Mouse (Mus musculus): ENCODE measurements around the gene Pacs1. TPM values are rescaled to one million over a fixed set of nuclear protein-coding genes. Genes with fewer than 3 reads are reported as not detected.

The Pacs1 gene
- polyA plus RNA-seq, 1 experiment from 2014 or later = 30.5 TPM

- no peak overlapping the region for H3K27ac ChIP-seq (ENCODE audit: low read depth, low read length)
- no peaks in the 10 kb centered on the region for H3K9me3 ChIP-seq (ENCODE audit: control insufficient read depth, low read length)
- 75% methylated on average over 3 of the region's 3 CpGs for WGBS
- H3K4me1 ChIP-seq (ENCODE audit: control insufficient read depth, insufficient read depth, low read length) = peaks cover 9% of the 10 kb centered on the region
- H3K4me2 ChIP-seq (ENCODE audit: low read depth) = no peak overlapping the region; the same call in 1 of the 2 replicates
- no peak overlapping the region for H3K4me3 ChIP-seq (ENCODE audit: low read depth, low read length)
- no peak overlapping the region for H3K9ac ChIP-seq (ENCODE audit: low read length)
- H3K36me3 ChIP-seq (ENCODE audit: control insufficient read depth, insufficient read depth, low read length) = no peaks in the 10 kb centered on the region
- H3K27me3 ChIP-seq (ENCODE audit: control insufficient read depth, insufficient read depth, low read length) = peaks cover 65% of the 10 kb centered on the region
- ATAC-seq (ENCODE audit: insufficient read depth, low FRiP score, low TSS enrichment) (no peak), DNase-seq (ENCODE audit: low spot score) (no peak)
These were observed 188.7 kb downstream of the Pacs1 start for GRCm38 (mm10) chr19:5083961-5084833.

Small RNA genes lying within 50 kb of the gene (microRNA-seq; reads per million reads assigned to microRNA genes)
- gene Gm27468 = not detected

Other genes with a start within 250 kb of the Pacs1 start
- gene Slc29a2, start 249.3 kb downstream of the Pacs1 start, polyA plus RNA-seq (2014; fragmentation: Nextera tagmentation; extraction: Ambion mirVana) = 3.9 and 6.2 TPM in 2 replicates
- gene B4gat1, start 234.3 kb downstream of the Pacs1 start, polyA plus RNA-seq (2014; fragmentation: Nextera tagmentation; extraction: Ambion mirVana) = 37.9 and 39.8 TPM in 2 replicates
- gene AC124502.3, start 234.2 kb downstream of the Pacs1 start, polyA plus RNA-seq (2014; fragmentation: Nextera tagmentation; extraction: Ambion mirVana) = 1.2 and 2.8 TPM in 2 replicates
- 65.5 and 78.9 TPM in 2 replicates for gene Brms1, start 231.8 kb downstream of the Pacs1 start, polyA plus RNA-seq (2014; fragmentation: Nextera tagmentation; extraction: Ambion mirVana)
- gene Rin1, start 222.6 kb downstream of the Pacs1 start, polyA plus RNA-seq (2014; fragmentation: Nextera tagmentation; extraction: Ambion mirVana) = 1.1 and 2.3 TPM in 2 replicates
- 30.1 and 34.7 TPM in 2 replicates for gene Cd248, start 205.0 kb downstream of the Pacs1 start, polyA plus RNA-seq (2014; fragmentation: Nextera tagmentation; extraction: Ambion mirVana)
- gene Tmem151a, start 187.6 kb downstream of the Pacs1 start, polyA plus RNA-seq (2014; fragmentation: Nextera tagmentation; extraction: Ambion mirVana) = 1.8 and 2.0 TPM in 2 replicates
- 80.4 and 88.0 TPM in 2 replicates for gene Yif1a, start 184.6 kb downstream of the Pacs1 start, polyA plus RNA-seq (2014; fragmentation: Nextera tagmentation; extraction: Ambion mirVana)
- 110 and 127 TPM in 2 replicates for gene Cnih2, start 174.6 kb downstream of the Pacs1 start, polyA plus RNA-seq (2014; fragmentation: Nextera tagmentation; extraction: Ambion mirVana)
- gene Rab1b, start 166.0 kb downstream of the Pacs1 start, polyA plus RNA-seq (2014; fragmentation: Nextera tagmentation; extraction: Ambion mirVana) = 250 and 266 TPM in 2 replicates
- 40.2 and 43.5 TPM in 2 replicates for gene Klc2, start 154.6 kb downstream of the Pacs1 start, polyA plus RNA-seq (2014; fragmentation: Nextera tagmentation; extraction: Ambion mirVana)
- 405 and 416 TPM in 2 replicates for gene Sf3b2, start 22.3 kb upstream of the Pacs1 start, polyA plus RNA-seq (2014; fragmentation: Nextera tagmentation; extraction: Ambion mirVana)
- 16.2 and 17.8 TPM in 2 replicates for gene Gal3st3, start 25.2 kb upstream of the Pacs1 start, polyA plus RNA-seq (2014; fragmentation: Nextera tagmentation; extraction: Ambion mirVana)
- not detected in 2 replicates for gene Catsper1, start 62.6 kb upstream of the Pacs1 start, polyA plus RNA-seq (2014; fragmentation: Nextera tagmentation; extraction: Ambion mirVana)
- gene Cst6, start 76.5 kb upstream of the Pacs1 start, polyA plus RNA-seq (2014; fragmentation: Nextera tagmentation; extraction: Ambion mirVana) = 1.8 and 1.9 TPM in 2 replicates
- 71.5 and 77.3 TPM in 2 replicates for gene Eif1ad, start 93.6 kb upstream of the Pacs1 start, polyA plus RNA-seq (2014; fragmentation: Nextera tagmentation; extraction: Ambion mirVana)
- gene Banf1, start 94.0 kb upstream of the Pacs1 start, polyA plus RNA-seq (2014; fragmentation: Nextera tagmentation; extraction: Ambion mirVana) = 440 and 442 TPM in 2 replicates
- gene Sart1, start 115.6 kb upstream of the Pacs1 start, polyA plus RNA-seq (2014; fragmentation: Nextera tagmentation; extraction: Ambion mirVana) = 78.5 and 79.9 TPM in 2 replicates
- gene Tsga10ip, start 129.4 kb upstream of the Pacs1 start, polyA plus RNA-seq (2014; fragmentation: Nextera tagmentation; extraction: Ambion mirVana) = 0.31 TPM in 1 of 2 replicates, not detected in the other
- gene Drap1, start 151.9 kb upstream of the Pacs1 start, polyA plus RNA-seq (2014; fragmentation: Nextera tagmentation; extraction: Ambion mirVana) = 197 and 205 TPM in 2 replicates
- gene AI837181, start 152.0 kb upstream of the Pacs1 start, polyA plus RNA-seq (2014; fragmentation: Nextera tagmentation; extraction: Ambion mirVana) = 39.9 and 43.0 TPM in 2 replicates
- not detected in 2 replicates for gene Fosl1, start 174.4 kb upstream of the Pacs1 start, polyA plus RNA-seq (2014; fragmentation: Nextera tagmentation; extraction: Ambion mirVana)
- 7.9 and 8.3 TPM in 2 replicates for gene Ccdc85b, start 184.8 kb upstream of the Pacs1 start, polyA plus RNA-seq (2014; fragmentation: Nextera tagmentation; extraction: Ambion mirVana)
- gene Fibp, start 187.5 kb upstream of the Pacs1 start, polyA plus RNA-seq (2014; fragmentation: Nextera tagmentation; extraction: Ambion mirVana) = 110 and 119 TPM in 2 replicates
- gene Ctsw, start 195.4 kb upstream of the Pacs1 start, polyA plus RNA-seq (2014; fragmentation: Nextera tagmentation; extraction: Ambion mirVana) = 1.7 and 3.6 TPM in 2 replicates
- 55.5 and 55.6 TPM in 2 replicates for gene Efemp2, start 200.8 kb upstream of the Pacs1 start, polyA plus RNA-seq (2014; fragmentation: Nextera tagmentation; extraction: Ambion mirVana)
- gene Mus81, start 215.3 kb upstream of the Pacs1 start, polyA plus RNA-seq (2014; fragmentation: Nextera tagmentation; extraction: Ambion mirVana) = 39.0 and 41.9 TPM in 2 replicates
- 3,817 and 3,867 TPM in 2 replicates for gene Cfl1, start 217.3 kb upstream of the Pacs1 start, polyA plus RNA-seq (2014; fragmentation: Nextera tagmentation; extraction: Ambion mirVana)
- 0.31 TPM in 1 of 2 replicates, not detected in the other for gene 1700020D05Rik, start 230.7 kb upstream of the Pacs1 start, polyA plus RNA-seq (2014; fragmentation: Nextera tagmentation; extraction: Ambion mirVana)
- gene Snx32, start 237.4 kb upstream of the Pacs1 start, polyA plus RNA-seq (2014; fragmentation: Nextera tagmentation; extraction: Ambion mirVana) = 20.9 and 23.0 TPM in 2 replicates

Measured in neural tube, embryonic 11.5 days (tissue).